Mouse (Mus musculus): ENCODE data around the gene Maml2. TPM values are rescaled to one million over a fixed set of nuclear protein-coding genes. Genes with fewer than 3 reads are reported as not detected.

Maml2 gene
- polyA plus RNA-seq, 1 experiment from 2014 or later, result 6.5 TPM

DNA sequence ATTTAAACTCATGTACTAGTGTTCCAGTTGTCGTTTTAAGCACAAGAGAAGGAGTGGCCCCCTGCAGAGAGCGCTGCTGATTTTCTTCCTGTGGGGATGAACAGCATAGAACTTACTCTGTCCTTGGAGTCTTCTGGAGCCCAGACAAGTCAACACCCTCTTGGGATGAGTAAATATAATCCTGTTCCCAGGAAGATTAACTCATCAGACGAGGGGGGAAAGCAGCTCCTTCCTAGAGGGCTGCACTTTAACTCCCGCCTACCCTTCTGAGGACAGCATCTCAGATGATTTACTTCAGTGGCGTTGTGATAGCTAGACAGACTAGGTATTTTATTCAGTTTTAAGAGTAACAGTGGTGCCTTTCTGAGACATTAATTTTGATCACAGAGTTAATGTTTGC is 215.4 kb downstream of the Maml2 start:
- H3K27ac ChIP-seq (ENCODE audit: low read depth), result no peak overlapping the region
- H3K36me3 ChIP-seq (ENCODE audit: control insufficient read depth, insufficient read depth, low read length), result no peaks in the 10 kb centered on the region
- H3K27me3 ChIP-seq (replicated peaks; ENCODE audit: control insufficient read depth, insufficient read depth, low read length), result no peaks in the 10 kb centered on the region
- H3K9me3 ChIP-seq (ENCODE audit: control insufficient read depth, low read length), result no peaks in the 10 kb centered on the region
- no peak for ATAC-seq (replicated peaks; ENCODE audit: low FRiP score, low TSS enrichment, low read depth)
- 47% methylated on average over 5 of the region's 5 CpGs for WGBS
- 0 out of 2 replicates have a peak, but pooled peaks cover 3% of the 10 kb centered on the region for H3K4me1 ChIP-seq (replicated peaks; ENCODE audit: control insufficient read depth, insufficient read depth, low read length)
- no peak overlapping the region for H3K4me2 ChIP-seq (ENCODE audit: low read length)
- no peak overlapping the region for H3K4me3 ChIP-seq (ENCODE audit: low read depth, low read length)
- H3K9ac ChIP-seq (ENCODE audit: low read length), result no peak overlapping the region
- no peak for DNase-seq (ENCODE audit: low spot score)

DNA sequence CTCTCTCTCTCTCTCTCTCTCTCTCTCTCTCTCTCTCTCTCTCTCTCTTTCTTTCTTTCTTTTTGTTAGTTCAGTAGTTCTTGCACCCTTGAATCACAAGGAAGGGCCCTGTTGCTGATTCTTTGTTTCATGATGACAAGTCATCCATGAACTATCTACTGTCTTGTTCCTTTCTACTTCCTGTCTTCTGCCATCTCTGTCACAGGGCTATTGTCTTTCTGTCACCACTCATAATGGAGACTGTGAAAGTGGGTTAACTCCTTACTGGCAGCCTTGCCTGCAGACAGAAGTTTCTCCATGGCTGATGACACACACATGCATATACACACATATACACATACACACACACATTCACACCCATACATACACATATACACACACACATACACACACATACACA is 216.7 kb downstream of the Maml2 start:
- no peak for DNase-seq (ENCODE audit: low spot score)
- no peaks in the 10 kb centered on the region for H3K27me3 ChIP-seq (replicated peaks; ENCODE audit: control insufficient read depth, insufficient read depth, low read length)
- H3K4me3 ChIP-seq (ENCODE audit: low read depth, low read length), result no peak overlapping the region
- no peak overlapping the region for H3K4me2 ChIP-seq (ENCODE audit: low read length)
- H3K27ac ChIP-seq (ENCODE audit: low read depth), result no peak overlapping the region
- H3K4me1 ChIP-seq (replicated peaks; ENCODE audit: control insufficient read depth, insufficient read depth, low read length), result 0 out of 2 replicates have a peak, but pooled peaks cover 3% of the 10 kb centered on the region
- H3K9me3 ChIP-seq (ENCODE audit: control insufficient read depth, low read length), result no peaks in the 10 kb centered on the region
- no peak overlapping the region for H3K9ac ChIP-seq (ENCODE audit: low read length)
- no peak for ATAC-seq (replicated peaks; ENCODE audit: low FRiP score, low TSS enrichment, low read depth)
- no peaks in the 10 kb centered on the region for H3K36me3 ChIP-seq (ENCODE audit: control insufficient read depth, insufficient read depth, low read length)

DNA sequence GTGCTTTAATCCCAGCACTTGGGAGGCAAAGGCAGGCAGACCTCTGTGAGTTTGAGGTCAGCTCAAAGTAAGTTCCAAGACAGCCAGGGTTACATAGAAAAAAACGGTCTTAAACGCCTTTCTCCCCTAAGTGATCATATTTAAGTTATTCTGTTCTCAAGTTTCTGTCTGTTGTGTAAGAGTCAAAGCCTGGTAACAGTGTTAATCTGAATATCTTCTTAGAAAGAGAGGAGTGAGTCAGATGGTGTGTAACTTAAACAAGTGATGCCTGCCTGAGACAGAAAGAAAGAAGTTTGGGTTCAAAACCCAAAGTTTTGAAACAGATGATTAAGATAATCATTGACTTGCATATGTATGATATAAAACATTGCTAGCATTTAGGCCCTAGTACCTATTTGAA is 218.2 kb downstream of the Maml2 start:
- H3K4me3 ChIP-seq (ENCODE audit: low read depth, low read length), result no peak overlapping the region
- DNase-seq (ENCODE audit: low spot score), result no peak
- no peak overlapping the region for H3K9ac ChIP-seq (ENCODE audit: low read length)
- 72% methylated on average over 2 of the region's 2 CpGs for WGBS
- H3K4me2 ChIP-seq (ENCODE audit: low read length), result no peak overlapping the region
- H3K9me3 ChIP-seq (ENCODE audit: control insufficient read depth, low read length), result no peaks in the 10 kb centered on the region
- H3K27ac ChIP-seq (ENCODE audit: low read depth), result no peak overlapping the region
- no peaks in the 10 kb centered on the region for H3K27me3 ChIP-seq (replicated peaks; ENCODE audit: control insufficient read depth, insufficient read depth, low read length)
- ATAC-seq (replicated peaks; ENCODE audit: low FRiP score, low TSS enrichment, low read depth), result no peak
- 0 out of 2 replicates have a peak, but pooled peaks cover 3% of the 10 kb centered on the region for H3K4me1 ChIP-seq (replicated peaks; ENCODE audit: control insufficient read depth, insufficient read depth, low read length)
- no peaks in the 10 kb centered on the region for H3K36me3 ChIP-seq (ENCODE audit: control insufficient read depth, insufficient read depth, low read length)

DNA sequence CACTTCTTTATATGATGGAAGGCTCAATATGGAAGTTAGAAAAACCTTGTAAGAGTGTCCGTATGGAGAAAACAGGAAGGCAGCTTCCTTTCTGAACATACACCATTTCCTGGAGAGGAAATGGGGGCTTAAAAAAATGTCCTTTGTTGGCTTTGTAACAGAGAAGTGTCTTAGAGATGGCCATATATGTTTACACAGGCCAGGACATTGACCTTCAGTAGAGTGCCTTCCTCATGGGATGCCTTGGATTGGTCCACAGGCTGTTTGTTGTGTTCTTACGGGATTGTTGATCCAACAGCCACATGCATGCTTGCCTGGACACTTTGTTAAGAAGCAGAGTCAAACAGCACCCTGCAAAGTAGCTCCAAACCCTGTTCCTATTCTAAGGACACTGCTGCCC is 220.3 kb downstream of the Maml2 start:
- no peak overlapping the region for H3K4me2 ChIP-seq (ENCODE audit: low read length)
- no peak overlapping the region for H3K4me3 ChIP-seq (ENCODE audit: low read depth, low read length)
- DNase-seq (ENCODE audit: low spot score), result no peak
- no peak for ATAC-seq (replicated peaks; ENCODE audit: low FRiP score, low TSS enrichment, low read depth)
- H3K27me3 ChIP-seq (replicated peaks; ENCODE audit: control insufficient read depth, insufficient read depth, low read length), result no peaks in the 10 kb centered on the region
- H3K27ac ChIP-seq (ENCODE audit: low read depth), result no peak overlapping the region
- H3K9ac ChIP-seq (ENCODE audit: low read length), result no peak overlapping the region
- 0 out of 2 replicates have a peak, but pooled peaks cover 1% of the 10 kb centered on the region for H3K4me1 ChIP-seq (replicated peaks; ENCODE audit: control insufficient read depth, insufficient read depth, low read length)
- 81% methylated on average over 2 of the region's 2 CpGs for WGBS
- H3K9me3 ChIP-seq (ENCODE audit: control insufficient read depth, low read length), result no peaks in the 10 kb centered on the region
- no peaks in the 10 kb centered on the region for H3K36me3 ChIP-seq (ENCODE audit: control insufficient read depth, insufficient read depth, low read length)

DNA sequence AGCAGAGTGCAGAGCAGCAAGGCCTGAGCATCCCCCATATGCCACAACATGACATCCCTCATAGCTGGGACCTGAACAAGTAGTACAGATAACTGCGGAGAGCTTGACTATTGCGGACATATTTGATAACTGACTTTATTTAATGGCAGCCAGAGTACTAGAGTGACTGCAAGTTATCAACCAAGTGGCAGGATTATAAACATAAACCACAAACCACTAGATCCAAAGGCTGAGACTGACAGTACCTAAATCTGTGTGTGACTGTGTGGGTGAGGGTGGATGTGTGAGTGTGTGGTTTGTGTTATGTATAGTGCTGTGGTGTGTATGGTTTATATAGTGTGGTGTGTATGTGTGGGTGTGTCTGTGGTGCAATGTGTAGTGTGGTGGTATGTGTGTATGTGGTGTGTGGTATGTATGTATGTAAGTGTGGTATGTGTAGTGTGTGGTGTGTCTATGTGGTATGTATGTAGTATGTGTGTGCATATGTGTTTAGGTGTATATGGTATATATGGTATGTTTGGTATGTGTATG is 220.7 kb downstream of the Maml2 start:
- DNase-seq (ENCODE audit: low spot score) (no peak), ATAC-seq (replicated peaks; ENCODE audit: low FRiP score, low TSS enrichment, low read depth) (no peak)
- Histone ChIP-seq H3K9me3 (ENCODE audit: control insufficient read depth, low read length) (no peaks in the 10 kb centered on the region), H3K4me1 (replicated peaks; ENCODE audit: control insufficient read depth, insufficient read depth, low read length) (no peaks in the 10 kb centered on the region), H3K4me3 (ENCODE audit: low read depth, low read length) (no peak overlapping the region), H3K27ac (ENCODE audit: low read depth) (no peak overlapping the region), H3K36me3 (ENCODE audit: control insufficient read depth, insufficient read depth, low read length) (no peaks in the 10 kb centered on the region), H3K4me2 (ENCODE audit: low read length) (no peak overlapping the region), H3K9ac (ENCODE audit: low read length) (no peak overlapping the region), H3K27me3 (replicated peaks; ENCODE audit: control insufficient read depth, insufficient read depth, low read length) (no peaks in the 10 kb centered on the region)
- 65% methylated on average over 2 of the region's 2 CpGs for WGBS

DNA sequence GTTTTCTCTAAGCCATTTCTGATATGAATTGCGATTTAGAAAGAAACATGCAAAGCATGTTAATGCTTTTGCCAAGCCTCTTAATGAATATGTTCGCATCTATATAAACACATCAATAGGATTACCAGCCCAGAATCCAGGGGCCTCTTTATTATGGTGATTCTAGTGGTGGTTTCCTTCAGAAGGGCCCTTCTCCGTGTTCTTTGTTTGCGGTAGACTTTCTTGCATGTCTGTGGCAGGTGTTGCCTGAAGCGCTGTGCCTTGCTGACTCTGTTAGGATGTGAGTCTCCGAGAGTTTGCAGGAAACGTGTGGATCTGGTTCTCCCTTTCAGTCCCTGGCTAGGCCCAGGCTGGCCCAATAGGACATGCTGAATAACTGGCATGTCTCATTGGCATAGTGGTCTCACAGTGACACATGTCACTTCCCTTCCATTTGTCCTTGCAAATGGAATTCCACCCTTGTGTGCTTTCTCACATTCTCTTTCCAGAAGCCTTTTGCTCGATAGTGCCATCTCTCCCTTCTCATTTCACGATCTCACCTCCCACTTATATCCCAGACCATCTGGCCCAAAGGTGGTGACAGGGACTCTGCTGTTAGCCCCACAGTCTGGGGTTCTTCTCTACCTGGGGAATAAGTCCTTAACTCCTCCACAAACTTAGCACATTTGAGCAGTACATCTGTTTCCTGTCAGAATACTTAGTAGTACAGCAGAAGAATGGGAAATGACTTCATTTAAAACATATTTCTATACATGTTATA is 224.5 kb downstream of the Maml2 start:
- H3K4me2 ChIP-seq (ENCODE audit: low read length), result no peak overlapping the region
- no peak overlapping the region for H3K4me3 ChIP-seq (ENCODE audit: low read depth, low read length)
- no peaks in the 10 kb centered on the region for H3K27me3 ChIP-seq (replicated peaks; ENCODE audit: control insufficient read depth, insufficient read depth, low read length)
- H3K36me3 ChIP-seq (ENCODE audit: control insufficient read depth, insufficient read depth, low read length), result no peaks in the 10 kb centered on the region
- ATAC-seq (replicated peaks; ENCODE audit: low FRiP score, low TSS enrichment, low read depth), result no peak
- no peaks in the 10 kb centered on the region for H3K9me3 ChIP-seq (ENCODE audit: control insufficient read depth, low read length)
- no peak for DNase-seq (ENCODE audit: low spot score)
- H3K27ac ChIP-seq (ENCODE audit: low read depth), result no peak overlapping the region
- no peak overlapping the region for H3K9ac ChIP-seq (ENCODE audit: low read length)
- peaks cover 10% of the 10 kb centered on the region; the same call in 1 of the 2 replicates for H3K4me1 ChIP-seq (replicated peaks; ENCODE audit: control insufficient read depth, insufficient read depth, low read length)
- WGBS, result 67% methylated on average over 9 of the region's 9 CpGs

DNA sequence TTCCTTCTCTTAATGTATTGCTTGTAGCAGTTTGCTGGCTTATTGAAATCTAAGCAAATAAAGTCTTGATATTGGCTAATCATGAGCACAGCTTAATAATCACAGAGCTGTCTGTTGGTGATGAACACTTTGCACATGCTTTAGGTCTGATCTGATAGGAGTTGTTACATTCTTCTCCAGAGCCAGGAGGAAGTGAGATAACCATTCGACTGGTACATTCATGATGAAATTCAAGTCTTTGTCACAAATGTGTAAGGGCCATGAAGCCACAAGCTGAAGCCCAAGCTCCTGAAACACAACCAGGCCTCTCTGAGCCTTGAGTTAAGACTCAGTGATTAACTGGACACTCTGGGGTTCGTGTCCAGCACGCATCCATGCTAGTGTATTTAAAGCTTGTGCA is 225.3 kb downstream of the Maml2 start:
- Histone ChIP-seq H3K36me3 (ENCODE audit: control insufficient read depth, insufficient read depth, low read length) (no peaks in the 10 kb centered on the region), H3K4me1 (replicated peaks; ENCODE audit: control insufficient read depth, insufficient read depth, low read length) (peaks cover 10% of the 10 kb centered on the region; the same call in 1 of the 2 replicates), H3K4me2 (ENCODE audit: low read length) (no peak overlapping the region), H3K27me3 (replicated peaks; ENCODE audit: control insufficient read depth, insufficient read depth, low read length) (no peaks in the 10 kb centered on the region), H3K9ac (ENCODE audit: low read length) (no peak overlapping the region), H3K9me3 (ENCODE audit: control insufficient read depth, low read length) (no peaks in the 10 kb centered on the region), H3K27ac (ENCODE audit: low read depth) (no peak overlapping the region), H3K4me3 (ENCODE audit: low read depth, low read length) (no peak overlapping the region)
- ATAC-seq (replicated peaks; ENCODE audit: low FRiP score, low TSS enrichment, low read depth), result no peak
- DNase-seq (ENCODE audit: low spot score), result no peak
- WGBS, result 88% methylated on average over 3 of the region's 3 CpGs

DNA sequence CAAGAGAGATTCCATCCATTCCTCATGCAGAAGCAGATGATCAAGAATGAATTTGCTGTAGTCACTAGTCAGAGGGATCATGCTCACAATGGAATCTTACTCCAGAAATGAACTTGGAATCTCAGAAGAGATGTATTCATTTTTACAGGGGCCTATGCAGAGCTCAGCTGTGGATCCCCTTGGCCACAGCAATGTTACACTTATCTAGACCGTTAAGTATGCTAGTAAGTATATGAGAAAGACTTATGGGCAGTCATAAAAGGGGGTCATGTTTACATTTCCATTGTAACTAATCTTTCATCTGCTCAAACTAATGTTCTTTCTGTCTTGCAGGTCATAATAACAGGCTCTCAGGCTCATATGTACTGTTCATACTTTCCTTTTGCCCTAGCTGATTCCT is 227.3 kb downstream of the Maml2 start:
- no peak overlapping the region for H3K4me3 ChIP-seq (ENCODE audit: low read depth, low read length)
- DNase-seq (ENCODE audit: low spot score) (no peak), ATAC-seq (replicated peaks; ENCODE audit: low FRiP score, low TSS enrichment, low read depth) (no peak)
- no peak overlapping the region for H3K4me2 ChIP-seq (ENCODE audit: low read length)
- H3K9me3 ChIP-seq (ENCODE audit: control insufficient read depth, low read length), result no peaks in the 10 kb centered on the region
- H3K27me3 ChIP-seq (replicated peaks; ENCODE audit: control insufficient read depth, insufficient read depth, low read length), result no peaks in the 10 kb centered on the region
- no peak overlapping the region for H3K27ac ChIP-seq (ENCODE audit: low read depth)
- H3K9ac ChIP-seq (ENCODE audit: low read length), result no peak overlapping the region
- WGBS, result 13% methylated on average over 1 of the region's 1 CpGs
- no peaks in the 10 kb centered on the region for H3K36me3 ChIP-seq (ENCODE audit: control insufficient read depth, insufficient read depth, low read length)
- H3K4me1 ChIP-seq (replicated peaks; ENCODE audit: control insufficient read depth, insufficient read depth, low read length), result peaks cover 10% of the 10 kb centered on the region; the same call in 1 of the 2 replicates

Data from intestine, embryonic 14.5 days (tissue).